Mouse (Mus musculus): ENCODE measurements around the gene Map4.
A peak's percentile ranks its signal among the peaks of the same experiment; 100 is the strongest.
"Not testable (repeated sequence)": the region's sequence is repeated elsewhere in the genome, so short reads cannot be mapped to it uniquely, and the experiment has no call there.

Map4 gene

DNA sequence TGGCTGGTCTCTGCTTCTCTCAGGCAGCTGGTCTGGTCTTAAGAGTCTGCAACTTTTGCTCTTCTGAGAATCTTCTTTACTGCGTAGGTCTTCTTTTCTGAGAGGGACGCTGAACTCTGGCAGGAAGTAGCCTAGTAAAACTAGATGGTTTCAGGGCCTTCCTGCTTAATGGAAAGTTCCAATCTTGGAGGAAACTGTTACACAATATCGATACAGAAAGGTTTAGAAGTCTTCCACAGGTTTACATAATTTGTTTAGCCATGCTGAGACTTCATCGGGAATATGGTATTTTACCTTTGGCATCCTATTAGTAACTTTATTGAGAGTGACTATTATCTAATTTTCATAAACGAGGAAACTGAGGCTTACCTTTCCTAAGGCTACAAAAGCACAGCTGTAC is 1.2 kb upstream of the Map4 start:
- no peak for DNase-seq

DNA sequence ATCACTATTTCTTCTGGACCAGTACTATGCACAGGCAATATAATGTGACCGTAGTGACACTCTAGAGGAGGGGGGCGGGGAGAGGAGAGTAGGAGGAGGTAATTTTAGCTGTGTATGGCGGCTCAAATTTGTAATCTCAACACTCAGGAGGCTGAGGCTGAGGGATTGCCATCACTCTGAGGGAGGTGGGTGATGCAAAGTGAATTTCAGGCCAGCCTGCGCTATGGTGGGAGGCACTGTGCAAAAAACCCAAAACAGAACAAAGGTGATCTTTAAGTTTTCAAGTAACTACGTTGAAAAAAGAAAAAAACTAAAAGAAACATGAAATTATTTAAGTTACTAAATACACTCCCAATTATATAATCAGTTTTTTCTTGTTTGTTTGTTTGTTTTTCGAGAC is 508 bp upstream of the Map4 start:
- DNase-seq, result no peak

DNA sequence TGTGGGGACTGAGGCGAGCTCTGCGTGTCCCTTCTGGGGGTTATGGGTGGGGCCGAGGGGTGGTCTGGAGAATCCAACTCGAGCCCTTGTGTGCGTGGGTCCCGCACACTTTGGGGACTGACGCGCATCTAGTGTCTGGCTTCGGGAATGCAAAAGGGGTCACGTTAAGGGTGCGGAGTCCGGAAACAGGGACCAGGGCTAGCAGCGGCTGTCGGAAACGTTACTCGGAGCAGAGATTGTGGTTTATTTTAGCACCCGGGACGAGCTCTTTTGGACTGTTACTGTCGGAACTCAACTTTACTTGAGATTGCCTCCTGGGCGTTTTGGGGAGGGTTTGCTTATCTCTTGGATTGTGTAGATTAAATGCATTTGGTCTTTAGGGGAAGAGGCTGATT is 1.1 kb downstream of the Map4 start:
- peak; percentile 58 for DNase-seq

DNA sequence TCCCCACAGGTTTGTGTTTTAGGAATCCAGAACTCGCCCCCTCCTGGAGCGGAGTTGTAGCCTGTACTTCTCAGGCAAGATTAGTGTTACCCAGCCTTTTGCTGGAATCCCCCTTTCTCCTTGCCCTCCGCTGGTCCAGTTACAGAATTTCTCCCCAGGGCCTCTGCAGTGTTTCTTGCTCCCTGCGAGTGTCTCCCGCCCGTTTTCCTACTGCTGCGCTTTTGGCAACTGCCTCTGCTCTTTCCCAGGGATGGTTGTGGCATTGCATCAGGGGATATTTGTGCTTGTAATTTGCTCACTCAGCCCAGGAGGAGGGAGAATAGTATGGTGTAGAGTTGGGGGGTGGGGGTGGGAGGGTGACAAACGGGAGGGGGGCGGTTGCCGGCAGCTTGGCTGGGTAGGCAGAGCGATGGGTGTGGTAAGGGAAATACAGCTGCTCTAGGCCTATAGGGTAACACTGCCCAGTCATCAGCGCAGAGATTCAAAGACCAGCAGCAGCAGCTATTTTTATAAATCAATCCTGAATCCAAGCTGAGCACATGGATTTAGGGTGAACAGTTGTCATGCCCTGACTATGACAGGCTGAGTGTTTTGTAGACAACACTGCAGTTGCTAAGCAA is 1.6 kb downstream of the Map4 start:
- peak; percentile 56 for DNase-seq

DNA sequence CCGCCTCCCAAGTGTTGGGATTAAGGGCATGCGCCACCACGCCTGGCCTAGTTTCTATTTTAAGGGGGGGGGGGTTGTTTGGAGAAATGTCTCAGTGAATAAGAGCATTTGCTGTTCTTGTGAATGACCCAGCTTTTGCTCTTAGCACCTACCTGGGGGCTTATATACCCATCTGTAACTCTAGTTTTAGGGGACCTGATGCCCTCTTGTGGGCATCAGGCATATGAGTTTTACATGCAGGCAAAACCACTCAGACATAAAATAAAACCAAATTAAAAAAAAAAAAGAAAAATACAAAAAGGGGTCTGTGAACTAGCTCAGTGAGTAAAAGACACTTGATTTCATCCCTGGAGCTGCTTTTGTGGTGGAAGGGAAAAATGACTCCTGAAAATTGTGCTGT is 8.1 kb downstream of the Map4 start:
- no peak for DNase-seq

DNA sequence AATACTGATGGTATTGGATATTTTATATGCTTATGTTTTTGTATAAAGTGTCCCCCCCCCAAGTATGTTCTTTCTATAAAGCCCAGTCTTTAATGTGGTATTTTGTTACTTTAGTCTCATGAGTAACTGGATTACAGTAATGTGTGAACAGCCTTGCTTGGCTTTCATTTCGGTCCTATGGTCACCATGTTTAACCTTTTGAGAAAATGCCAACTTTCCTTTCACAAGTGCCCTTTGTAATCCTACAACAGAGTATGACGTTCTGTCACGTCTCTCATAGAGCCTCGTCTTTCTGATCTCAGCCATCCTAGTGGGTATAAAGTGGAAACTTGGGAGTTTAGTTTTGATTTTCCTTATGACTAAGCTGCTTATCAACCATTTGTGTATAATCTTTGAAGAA is 11.5 kb downstream of the Map4 start:
- no peak for DNase-seq

DNA sequence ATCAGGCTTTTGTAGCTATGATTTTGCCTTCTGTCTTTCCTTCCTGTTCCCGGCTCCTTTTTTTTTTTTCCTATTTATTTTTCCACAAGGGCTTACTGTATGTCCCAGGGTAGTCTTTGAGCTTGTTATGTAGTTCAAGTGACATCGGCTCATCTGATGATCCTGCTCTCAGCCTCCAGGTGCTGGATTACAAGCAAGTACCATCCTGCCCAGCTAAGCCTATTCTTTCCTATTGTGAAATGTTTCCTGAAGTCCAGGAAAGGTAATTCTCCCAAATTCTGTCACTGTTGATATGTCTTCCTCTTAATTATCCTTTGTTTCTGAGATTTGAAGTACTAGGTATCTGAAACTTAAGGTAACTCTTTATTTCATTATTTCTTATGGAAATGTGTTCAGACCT is 13.5 kb downstream of the Map4 start:
- no peak for DNase-seq

DNA sequence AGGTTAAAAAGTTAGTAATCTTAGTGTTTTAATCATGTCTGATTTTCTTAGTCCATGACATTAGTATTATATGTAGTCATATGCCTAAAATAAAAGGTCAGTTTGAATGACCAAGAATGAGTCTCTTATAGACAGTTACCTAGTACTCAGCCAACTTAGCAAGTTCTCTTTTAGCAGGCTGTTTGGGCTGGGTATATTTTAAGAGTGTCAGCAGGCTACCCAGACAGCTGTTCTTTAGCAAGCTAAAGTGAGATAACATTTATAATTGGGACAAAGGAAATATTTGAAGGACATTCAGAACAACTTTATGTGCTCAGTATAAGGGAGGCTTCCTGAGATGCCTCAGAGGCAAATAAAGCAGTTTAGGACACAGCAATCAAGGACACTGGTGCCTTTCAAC is 17.3 kb downstream of the Map4 start:
- no peak for DNase-seq

DNA sequence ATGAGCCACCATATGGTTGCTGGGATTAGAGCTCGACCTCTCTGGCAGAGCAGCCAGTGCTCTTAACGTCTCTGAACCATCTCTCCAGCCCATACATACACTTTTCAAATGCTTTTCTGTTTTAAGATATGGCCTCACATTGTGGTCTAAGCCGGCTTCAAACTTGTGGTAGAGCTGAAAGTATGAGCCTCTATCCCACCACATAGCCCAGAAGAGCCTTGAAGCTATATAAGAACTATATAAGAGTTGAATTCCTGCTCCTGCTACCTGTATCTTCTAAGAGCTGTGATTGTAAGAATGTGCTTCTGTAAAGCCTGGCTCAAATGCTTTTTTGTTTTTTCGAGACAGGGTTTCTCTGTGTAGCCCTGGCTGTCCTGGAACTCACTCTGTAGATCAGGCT is 18.5 kb downstream of the Map4 start:
- DNase-seq, result no peak

DNA sequence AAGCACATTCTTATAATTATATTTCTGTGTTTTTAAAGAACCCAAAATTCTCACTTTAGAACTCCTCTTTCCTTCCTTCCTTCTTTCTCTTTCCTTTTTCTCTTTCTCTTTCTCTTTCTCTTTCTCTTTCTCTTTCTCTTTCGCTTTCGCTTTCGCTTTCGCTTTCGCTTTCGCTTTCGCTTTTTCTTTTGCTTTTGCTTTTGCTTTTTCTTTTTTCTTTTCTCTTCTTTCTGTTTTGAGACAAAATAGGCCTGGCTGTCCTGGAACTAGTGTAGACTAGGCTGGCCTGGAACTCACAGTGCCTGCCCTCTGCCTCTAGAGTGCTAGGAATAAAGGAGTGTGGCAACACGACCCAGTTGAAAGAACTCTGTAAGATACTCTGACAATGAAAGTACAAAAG is 22.3 kb downstream of the Map4 start:
- DNase-seq, result no peak

DNA sequence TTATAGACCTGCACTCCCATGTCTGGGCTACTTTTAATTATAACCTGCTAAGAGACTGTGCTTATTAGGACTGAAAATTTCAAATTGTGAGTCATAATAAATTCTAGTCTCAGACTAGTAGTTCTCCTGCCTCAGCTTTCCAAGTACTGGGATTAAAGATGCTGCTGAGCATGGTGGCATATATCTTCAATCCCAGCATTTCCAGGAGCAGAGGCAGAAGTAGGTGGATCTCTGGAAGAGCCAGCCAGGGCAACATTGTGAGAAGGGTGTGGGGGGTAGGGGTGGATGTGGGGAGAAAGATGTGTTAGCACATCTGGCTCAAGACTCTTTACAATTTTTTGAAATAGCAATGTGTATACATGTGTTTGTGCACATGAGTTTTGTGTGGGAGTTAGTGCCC is 23.4 kb downstream of the Map4 start:
- no peak for DNase-seq

DNA sequence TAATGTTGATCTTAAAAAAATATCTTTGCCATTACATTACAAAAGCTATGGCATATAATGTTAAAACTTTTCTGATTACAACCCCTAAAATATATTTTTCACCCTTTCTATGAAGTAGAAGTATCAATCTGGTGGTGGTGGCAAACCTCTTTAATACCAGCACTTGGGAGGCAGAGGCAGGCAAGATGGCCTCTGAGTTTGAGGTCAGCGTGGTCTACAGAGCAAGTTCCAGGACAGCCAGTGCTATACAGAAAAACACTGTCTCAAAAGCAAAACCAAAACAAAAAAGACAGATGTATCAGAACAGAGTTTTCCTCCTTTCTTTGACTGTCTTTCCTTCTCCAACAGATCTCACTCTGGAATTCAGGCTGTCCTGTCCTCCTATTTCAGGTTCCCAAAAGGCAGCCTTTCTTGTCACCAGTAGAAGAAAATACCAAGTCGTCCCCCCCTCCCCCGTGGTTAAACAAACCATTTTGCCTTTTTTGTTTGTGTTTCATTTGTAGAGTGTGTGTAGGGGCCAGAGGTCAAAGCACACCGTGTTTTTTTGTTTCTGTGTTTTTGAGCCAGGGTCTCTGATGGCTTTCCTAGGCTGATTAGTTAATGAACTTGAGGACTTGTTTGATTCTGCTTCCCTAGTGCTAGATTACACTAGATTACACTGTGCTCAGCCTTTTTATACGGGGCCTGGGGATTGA is 28.3 kb downstream of the Map4 start:
- no peak for DNase-seq

DNA sequence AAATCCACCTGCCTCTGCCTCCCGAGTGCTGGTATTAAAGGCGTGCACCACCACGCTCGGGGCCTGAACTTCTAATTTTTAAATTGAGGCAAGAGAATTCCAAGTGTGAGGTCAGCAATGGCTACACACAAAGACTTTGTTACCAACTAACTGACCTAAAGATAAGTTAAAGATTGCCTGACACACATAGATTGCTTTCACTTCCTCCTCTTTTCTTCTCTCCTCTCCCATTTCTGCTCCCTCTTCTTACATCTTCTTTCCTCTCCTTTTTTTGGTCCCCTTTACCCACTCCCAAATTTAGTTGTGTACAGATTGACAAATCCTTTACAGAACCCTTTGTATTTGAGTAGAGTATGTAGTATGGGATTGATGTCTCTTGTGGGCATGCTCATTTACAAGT is 29.3 kb downstream of the Map4 start:
- DNase-seq, result no peak

DNA sequence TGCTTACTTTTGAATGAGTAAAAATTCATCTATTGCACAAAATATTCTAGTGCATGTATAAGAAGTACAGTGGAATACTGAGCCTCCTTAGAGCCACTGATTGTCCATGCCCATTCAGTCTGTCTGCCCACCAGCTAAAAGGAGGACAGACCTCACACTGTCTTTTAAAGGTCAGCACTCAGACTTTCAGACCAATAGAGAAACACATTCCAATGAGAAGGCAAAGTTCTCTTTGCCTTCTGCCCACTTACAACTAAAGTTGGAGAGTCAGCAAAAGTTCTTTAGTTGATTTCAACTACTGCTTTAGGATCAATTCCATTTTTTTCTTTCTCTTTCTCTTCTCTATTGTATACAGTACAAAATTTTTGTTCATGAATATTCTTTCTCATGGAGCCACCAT is 33.5 kb downstream of the Map4 start:
- DNase-seq, result peak; percentile 8

DNA sequence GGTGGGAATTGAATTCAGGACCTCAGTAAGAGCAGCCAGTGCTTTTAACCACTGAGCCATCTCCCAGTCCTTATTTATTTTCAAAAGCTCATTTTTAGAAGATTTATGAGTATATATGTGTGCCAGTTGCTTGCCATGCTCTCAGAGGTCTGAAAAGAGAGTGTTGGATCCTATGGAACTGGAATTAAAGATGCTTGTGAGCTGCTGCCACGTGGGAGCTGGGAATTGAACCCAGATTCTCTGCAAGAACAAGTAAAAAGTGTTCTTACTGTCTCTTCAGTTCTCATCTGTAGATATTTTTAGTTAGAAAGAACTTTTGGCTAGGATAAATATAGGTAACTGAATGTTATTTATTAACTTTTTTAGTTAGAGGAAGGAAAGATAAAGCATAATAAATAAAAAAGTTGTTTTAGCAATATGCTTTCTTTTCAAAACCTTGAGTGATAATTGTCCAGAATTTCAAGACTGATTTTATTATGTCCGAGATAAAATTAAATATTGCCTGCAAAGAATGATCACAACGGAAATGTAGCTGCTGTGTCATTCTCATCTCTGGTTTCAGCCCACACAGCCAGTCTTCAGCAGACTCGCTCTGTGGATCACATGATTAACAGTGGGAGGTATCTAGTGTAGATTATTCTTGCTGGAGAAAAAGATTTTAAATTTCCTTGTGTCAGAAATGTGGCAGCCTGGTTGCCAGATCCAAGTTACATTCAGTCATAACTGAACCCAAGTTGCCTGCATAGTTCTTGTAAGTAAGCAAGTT is 37.3 kb downstream of the Map4 start:
- DNase-seq, result no peak

DNA sequence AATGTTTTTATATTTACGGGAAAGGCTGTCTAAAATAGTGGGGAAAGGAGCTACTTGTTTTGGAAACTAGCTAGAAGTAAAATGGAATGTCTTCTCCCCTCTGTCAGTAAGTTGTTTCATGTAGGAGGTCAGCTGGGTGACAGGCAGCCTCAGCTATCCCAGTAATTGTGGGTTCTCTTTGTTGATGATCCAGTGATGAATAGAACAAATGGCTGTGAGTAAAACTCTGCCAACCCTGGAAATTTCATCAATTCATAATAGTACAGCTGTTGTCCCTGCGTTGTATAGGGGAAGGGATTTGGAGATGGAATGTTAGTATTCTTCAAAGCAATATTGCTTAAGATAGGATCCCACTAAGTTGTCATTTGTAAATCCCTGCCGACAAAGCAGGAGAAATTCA is 37.9 kb downstream of the Map4 start:
- no peak for DNase-seq

DNA sequence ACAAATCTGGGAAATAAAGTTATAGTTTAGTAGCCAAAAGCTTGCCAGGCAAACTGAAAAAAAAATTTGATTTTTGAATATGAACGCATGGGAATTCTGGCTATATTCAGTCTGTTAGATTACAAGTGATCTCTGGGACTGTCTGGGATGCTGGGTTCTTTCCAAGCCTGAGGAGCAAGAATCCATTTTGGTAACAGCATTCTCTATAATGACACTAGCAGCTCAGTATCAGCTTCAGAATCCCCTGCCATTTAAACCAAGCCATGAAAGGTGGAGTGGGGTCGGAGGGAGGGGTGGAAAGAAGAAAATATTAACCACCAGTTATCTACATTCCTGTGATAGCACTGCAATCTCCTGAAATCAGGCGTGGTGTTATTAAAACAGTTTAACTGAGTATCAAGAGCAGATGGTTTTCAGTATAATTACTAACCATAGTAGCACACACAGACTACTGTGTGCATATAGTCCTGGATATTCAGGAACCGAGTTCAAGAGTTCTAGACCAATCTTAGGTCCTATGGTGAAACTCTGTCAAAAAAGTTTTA is 38.6 kb downstream of the Map4 start:
- no peak for DNase-seq

DNA sequence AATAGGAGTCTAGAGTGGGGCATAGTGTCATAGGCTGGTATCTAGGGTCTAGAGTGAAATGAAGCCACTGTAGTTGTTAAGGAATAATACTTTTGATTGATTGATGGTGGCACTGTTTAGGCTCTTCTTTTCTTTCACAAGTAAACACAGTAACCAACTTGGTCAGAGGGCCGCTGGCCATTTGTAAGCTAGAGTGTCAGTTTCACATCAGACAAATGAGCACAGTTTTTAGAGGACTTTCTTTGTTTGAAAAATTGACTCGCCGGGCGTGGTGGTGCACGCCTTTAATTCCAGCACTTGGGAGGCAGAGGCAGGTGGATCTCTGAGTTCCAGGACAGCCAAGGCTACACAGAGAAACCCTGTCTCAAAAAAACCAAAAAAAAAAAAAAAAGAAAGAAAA is 40.5 kb downstream of the Map4 start:
- DNase-seq, result not testable (repeated sequence)

DNA sequence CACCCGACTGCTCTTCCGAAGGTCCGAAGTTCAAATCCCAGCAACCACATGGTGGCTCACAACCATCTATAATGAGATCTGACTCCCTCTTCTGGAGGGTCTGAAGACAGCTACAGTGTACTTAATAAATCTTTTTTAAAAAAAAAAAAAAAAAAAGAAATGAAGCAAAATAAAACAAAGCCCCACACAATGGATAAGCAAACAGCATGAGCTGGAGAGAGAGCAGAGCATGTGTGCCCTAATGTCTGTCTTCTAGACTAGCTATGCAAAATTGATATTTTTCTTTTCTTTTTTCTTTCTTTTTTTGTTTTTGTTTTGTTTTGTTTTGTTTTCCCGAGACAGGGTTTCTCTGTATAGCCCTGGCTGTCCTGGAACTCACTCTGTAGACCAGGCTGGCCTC is 49.0 kb downstream of the Map4 start:
- not testable (repeated sequence) for DNase-seq

DNA sequence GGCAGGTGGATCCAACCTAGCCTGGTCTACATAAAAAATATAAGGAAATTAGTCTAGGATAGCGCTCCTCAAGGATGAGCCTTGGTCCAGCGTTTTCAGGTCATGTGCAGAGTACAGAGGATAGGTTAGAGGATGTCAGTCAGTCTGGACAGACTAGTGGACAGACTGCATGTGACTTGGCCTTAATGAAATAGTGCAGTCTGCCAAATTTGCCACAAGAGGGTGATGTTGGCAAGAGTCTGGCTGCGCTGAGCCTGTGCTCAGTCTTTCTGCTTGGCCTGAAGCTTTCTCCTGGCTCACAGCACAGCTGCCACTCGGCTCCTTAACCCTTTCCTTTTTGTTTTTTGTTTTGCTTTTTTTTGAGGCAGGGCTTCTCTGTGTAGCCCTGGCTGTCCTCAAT is 54.2 kb downstream of the Map4 start:
- peak; percentile 79 for DNase-seq

DNA sequence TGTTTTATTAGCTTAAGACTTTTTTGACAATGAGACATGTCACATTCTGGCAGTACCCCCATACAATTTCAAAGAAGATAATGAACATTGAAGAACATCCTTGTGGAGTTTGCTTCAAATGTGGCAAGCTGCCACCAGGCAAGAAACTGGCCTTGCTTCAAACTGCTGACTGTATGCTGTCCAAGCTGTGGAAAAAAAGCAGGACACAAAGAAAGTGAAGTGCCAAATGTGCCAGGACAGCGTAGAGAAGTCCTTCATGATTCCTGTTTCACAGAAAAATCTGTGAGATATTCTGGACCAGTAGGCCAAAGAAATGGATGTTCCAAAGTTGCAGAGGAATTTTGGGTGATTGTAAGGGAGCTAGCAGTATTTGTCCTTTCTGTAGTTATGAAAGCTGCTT is 57.8 kb downstream of the Map4 start:
- DNase-seq, result peak; percentile 18

DNA sequence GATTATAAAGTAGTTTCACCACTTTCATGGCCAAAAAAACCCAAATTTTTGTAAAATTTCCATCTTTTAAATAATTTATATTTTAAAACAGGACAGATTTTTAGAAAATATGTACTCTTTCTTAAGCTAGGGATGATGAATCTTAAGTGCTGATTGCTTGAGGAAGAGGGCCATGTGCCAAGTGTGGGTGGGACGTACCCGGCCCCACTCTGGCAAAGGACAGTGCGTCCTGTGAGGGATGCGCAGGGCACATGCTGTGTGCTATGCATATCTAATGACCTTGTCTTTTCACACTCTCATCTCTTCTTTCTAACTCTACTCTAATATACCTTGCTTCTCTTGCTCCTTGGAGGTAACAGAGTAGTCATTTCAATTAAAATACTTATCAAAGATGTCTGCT is 66.2 kb downstream of the Map4 start:
- DNase-seq, result no peak

DNA sequence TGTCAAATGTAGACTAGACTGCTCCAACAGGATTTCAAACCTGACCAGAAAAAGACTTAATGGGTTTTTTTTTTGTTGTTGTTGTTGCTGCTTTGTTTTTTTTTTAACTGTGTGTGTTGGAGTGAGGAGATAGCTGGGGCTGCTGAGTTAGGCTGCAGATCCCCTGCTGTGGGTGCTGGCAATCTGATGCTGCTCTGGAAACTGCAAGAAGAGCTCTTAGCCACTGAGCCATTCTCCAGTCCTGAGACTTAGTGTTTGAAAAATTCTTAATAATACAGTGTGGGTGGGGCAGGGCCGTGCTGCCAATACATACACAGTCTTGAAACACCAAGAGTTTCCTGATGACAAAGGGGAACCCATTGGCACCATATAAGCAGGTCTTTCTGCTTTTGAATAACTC is 70.7 kb downstream of the Map4 start:
- DNase-seq, result no peak

DNA sequence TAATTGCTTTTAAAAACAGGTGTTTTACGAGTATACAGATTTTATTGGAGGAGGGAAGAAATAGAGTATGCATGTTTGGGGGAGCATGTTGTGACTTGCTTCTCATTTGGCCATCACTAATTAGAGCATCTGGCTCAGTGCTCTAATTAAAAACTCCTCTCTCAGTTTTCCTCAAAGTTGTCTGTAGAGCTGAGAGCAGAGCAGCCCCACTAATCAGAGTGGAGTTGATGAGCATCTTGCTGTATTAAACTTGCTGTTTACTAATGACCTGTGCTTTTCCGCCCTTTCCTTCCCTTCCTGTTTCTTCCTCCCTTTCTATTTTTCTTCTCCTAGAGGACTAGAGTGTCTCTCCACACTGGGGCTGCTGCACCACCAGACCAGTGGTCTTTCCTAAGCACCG is 71.2 kb downstream of the Map4 start:
- no peak for DNase-seq
